Mouse (Mus musculus) hindbrain, embryonic 11.5 days (tissue): ENCODE data around the gene Rrbp1. TPM values are rescaled to one million over a fixed set of nuclear protein-coding genes. Genes with fewer than 3 reads are reported as not detected.

Experiments used
- ATAC-seq: fragments of 200-750 bp; cut with Nextera tagmentation; 2 replicates; pipeline ENCODE4 v1.8.0; 2017; ENCODE audit warnings: mild to moderate bottlenecking, moderate TSS enrichment, moderate library complexity; ENCODE audit not compliant: low FRiP score
- DNase-seq: peaks from one replicate; pipeline ENCODE4 v3.0.0-alpha.2; 2015; ENCODE audit warnings: low spot score
- H3K27ac ChIP-seq: fragments of 300-500 bp; sonication (generic); 2 replicates; pipeline ENCODE4 v1.5.1; 2014; ENCODE audit warnings: mild to moderate bottlenecking, low read depth, low read length
- H3K27me3 ChIP-seq: fragments of 300-500 bp; sonication (generic); 2 replicates; pipeline ENCODE4 v1.6.1; 2014; ENCODE audit warnings: mild to moderate bottlenecking, low read length, moderate library complexity, mixed read lengths; ENCODE audit not compliant: control insufficient read depth, insufficient read depth
- H3K36me3 ChIP-seq: fragments of 300-500 bp; sonication (generic); 2 replicates; pipeline ENCODE4 v1.6.1; 2014; ENCODE audit warnings: mild to moderate bottlenecking, low read length, moderate library complexity, mixed read lengths; ENCODE audit not compliant: control insufficient read depth, insufficient read depth
- H3K4me1 ChIP-seq: fragments of 300-500 bp; sonication (generic); replicated peaks from 2 replicates; pipeline ENCODE4 v1.6.1; 2014; ENCODE audit warnings: low read length, mixed read lengths; ENCODE audit not compliant: control insufficient read depth, insufficient read depth
- H3K4me2 ChIP-seq: fragments of 300-500 bp; sonication (generic); replicated peaks from 2 replicates; pipeline ENCODE4 v1.6.1; 2014; ENCODE audit warnings: mild to moderate bottlenecking, low read depth, low read length
- H3K4me3 ChIP-seq: fragments of 300-500 bp; sonication (generic); 2 replicates; pipeline ENCODE4 v1.5.1; 2014; ENCODE audit warnings: low read depth, low read length
- H3K9ac ChIP-seq: fragments of 300-500 bp; sonication (generic); 2 replicates; pipeline ENCODE4 v1.6.1; 2014; ENCODE audit warnings: low read depth, low read length
- H3K9me3 ChIP-seq: fragments of 300-500 bp; sonication (generic); 2 replicates; pipeline ENCODE4 v1.6.1; 2016; ENCODE audit warnings: low read length; ENCODE audit not compliant: control insufficient read depth
- WGBS: fragments of 180-500 bp; shearing (Covaris S2); extraction: QIAGEN DNeasy Blood & Tissue Kit; methylation state at CpG from one replicate; pipeline ENCODE4 v1.1.7; 2014; 5-methylcytosine and 5-hydroxymethylcytosine counted together
- polyA plus RNA-seq: library from polyadenylated mRNA; unstranded; fragments of >200 nt; fragmentation: Nextera tagmentation; extraction: Ambion mirVana; gene quantifications from 2 replicates; pipeline ENCODE4 v1.2.1, GENCODE M21; 2014

The Rrbp1 gene
- polyA plus RNA-seq, 1 experiment from 2014 or later = 63.9 TPM

DNA sequence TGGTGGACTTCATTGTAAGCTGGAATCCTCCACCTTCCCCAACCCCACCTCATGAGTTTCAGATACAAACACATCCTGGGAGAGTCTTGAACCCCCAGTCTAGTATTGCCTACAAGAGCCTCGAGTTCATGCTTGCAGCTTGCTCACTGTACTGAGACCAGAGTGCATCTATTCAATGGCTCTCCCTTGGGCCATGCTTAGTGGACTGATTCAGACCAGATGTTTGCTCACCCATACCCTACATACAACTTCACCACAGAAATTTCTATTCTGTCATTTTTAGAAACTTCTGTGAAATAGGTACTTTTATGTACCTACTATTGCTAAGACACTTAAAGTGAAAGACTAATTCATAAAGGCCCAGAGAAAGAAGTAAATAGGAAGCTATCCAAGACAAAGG, 18.1 kb downstream of the Rrbp1 start:
- Histone ChIP-seq H3K4me2 (no peak overlapping the region), H3K9ac (no peak overlapping the region), H3K36me3 (no peaks in the 10 kb centered on the region), H3K27ac (no peak overlapping the region), H3K4me1 (no peaks in the 10 kb centered on the region), H3K27me3 (no peaks in the 10 kb centered on the region), H3K4me3 (no peak overlapping the region), H3K9me3 (no peaks in the 10 kb centered on the region)
- DNase-seq = no peak
- 78% methylated on average over 1 of the region's 1 CpGs for WGBS
- no peak for ATAC-seq

DNA sequence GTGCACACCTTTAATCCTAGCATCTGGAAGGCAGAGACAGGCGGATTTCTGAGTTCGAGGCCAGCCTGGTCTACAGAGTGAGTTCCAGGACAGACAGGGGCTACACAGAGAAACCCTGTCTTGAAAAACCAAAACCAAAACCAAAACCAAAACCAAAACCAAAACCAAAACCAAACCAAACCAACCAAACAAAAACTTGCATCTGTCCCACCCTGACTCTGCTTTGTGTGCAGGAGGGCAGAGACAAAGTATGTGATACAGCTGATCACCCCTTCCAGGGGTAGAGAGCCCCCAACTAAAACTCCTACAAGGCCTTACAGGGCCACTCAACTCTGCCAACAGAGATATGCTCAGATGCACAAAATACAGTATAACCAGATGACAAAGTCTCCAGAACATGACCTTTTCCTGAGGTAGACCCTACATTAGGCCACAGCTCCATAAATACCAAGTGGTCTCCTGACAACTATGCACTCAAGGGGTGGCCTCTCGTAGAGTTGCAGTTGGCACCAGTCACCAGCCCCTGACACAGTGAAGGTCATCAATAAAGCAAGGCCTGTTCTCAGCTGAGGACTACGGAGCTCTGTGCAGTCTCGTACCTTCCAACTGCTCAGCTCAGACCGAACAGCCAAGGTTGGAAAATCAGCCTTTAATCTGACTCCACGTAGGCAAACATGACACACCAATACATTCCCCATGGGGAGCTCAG, 18.9 kb downstream of the Rrbp1 start:
- Histone ChIP-seq H3K27me3 (no peaks in the 10 kb centered on the region), H3K27ac (no peak overlapping the region), H3K4me1 (no peaks in the 10 kb centered on the region), H3K4me2 (no peak overlapping the region), H3K9me3 (no peaks in the 10 kb centered on the region), H3K36me3 (no peaks in the 10 kb centered on the region), H3K4me3 (no peak overlapping the region), H3K9ac (no peak overlapping the region)
- ATAC-seq (no peak), DNase-seq (no peak)
- WGBS = 92% methylated on average over 7 of the region's 7 CpGs

DNA sequence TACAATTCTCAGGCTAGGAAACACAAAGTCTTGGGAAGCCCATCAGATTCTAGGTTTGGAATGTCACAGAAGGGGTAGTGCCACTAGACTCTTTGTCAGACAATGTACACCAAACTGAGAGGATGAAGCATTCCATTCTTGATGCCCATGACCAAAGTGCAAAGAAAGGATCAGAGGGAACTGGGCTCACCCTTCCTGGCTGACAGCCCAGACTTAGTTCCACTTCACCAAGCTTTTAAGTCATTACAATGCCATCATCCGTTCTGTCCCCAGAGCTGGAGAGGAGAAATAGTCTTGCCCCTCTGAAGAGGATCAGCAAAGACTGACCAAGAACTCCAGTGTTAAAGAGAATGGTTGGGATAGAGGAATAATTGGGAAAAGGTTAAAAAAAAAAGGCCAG, 20.1 kb downstream of the Rrbp1 start:
- Histone ChIP-seq H3K36me3 (no peaks in the 10 kb centered on the region), H3K4me3 (no peak overlapping the region), H3K27me3 (no peaks in the 10 kb centered on the region), H3K9ac (no peak overlapping the region), H3K4me2 (no peak overlapping the region), H3K9me3 (no peaks in the 10 kb centered on the region), H3K27ac (no peak overlapping the region), H3K4me1 (no peaks in the 10 kb centered on the region)
- WGBS = 63% methylated on average over 1 of the region's 1 CpGs
- ATAC-seq (no peak), DNase-seq (no peak)

DNA sequence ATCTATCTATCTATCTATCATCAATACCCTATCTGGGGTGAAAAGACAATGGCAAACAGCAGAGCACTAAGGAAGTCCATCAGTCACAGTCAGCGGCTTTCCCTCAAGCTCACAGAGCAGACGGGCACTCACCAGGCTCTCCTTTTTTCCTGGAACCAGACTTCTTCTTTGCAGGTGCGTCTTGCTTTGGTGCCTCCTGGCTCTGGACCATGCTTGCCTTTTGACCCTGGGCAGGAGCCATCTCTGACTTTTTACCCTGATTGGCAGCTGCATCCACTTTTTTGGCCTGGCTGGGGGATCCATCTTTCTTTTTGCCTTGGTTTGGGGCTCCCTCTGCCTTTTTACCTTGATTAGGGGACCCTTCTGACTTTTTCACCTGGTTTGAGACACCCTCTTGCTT, 23.0 kb downstream of the Rrbp1 start:
- WGBS = 92% methylated on average over 3 of the region's 3 CpGs
- H3K36me3 ChIP-seq = no peaks in the 10 kb centered on the region
- H3K4me2 ChIP-seq = no peak overlapping the region
- no peak overlapping the region for H3K9ac ChIP-seq
- no peaks in the 10 kb centered on the region for H3K27me3 ChIP-seq
- H3K9me3 ChIP-seq = no peaks in the 10 kb centered on the region
- no peak overlapping the region for H3K4me3 ChIP-seq
- H3K4me1 ChIP-seq = no peaks in the 10 kb centered on the region
- H3K27ac ChIP-seq = no peak overlapping the region
- ATAC-seq (no peak), DNase-seq (no peak)

DNA sequence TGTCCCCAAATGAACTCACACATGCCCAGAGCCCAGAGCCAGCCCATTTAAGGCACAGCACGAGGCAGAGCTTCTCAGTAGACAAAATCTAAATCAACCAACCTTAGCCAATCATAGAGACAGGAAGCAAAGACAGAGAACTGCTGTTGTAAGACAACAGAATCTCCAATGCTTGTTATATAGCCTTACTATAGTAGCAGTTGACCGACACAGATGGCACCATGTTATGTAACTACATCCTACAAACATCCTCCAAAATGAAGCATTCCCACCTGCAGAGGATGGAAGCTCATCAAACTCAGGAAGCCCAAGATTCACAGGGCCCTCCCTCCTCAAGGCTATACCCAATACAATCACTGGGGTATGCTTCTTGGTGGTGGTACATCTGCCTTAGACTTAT, 23.6 kb downstream of the Rrbp1 start:
- no peak for ATAC-seq
- WGBS = 78% methylated on average over 2 of the region's 2 CpGs

DNA sequence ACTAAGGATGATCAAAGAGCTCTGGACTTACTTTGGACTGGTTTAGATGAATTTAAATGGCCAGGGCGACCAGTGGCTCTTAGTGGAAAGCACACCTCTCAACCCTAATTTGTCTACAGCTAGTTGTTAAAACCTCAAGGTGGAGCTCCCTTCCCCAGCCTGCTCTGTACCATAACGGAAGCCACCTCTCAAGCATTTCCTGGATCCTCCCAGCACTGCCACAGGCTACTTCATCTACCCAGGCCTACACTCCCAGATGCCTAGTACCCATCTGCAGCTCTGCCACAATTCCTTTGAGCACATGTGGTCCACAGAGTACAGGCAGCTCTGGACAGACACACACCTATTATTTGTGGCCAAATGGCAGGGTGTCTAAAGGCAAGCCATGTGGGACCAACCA, 27.6 kb downstream of the Rrbp1 start:
- ATAC-seq = no peak
- WGBS = 76% methylated on average over 2 of the region's 2 CpGs
- no peaks in the 10 kb centered on the region for H3K27me3 ChIP-seq

More for the DNA sequence above, 23.6 kb downstream of the Rrbp1 start:
- no peak for DNase-seq
- no peak overlapping the region for H3K27ac ChIP-seq
- no peak overlapping the region for H3K4me2 ChIP-seq
- H3K4me3 ChIP-seq = no peak overlapping the region
- H3K36me3 ChIP-seq = no peaks in the 10 kb centered on the region
- no peak overlapping the region for H3K9ac ChIP-seq
- H3K27me3 ChIP-seq = no peaks in the 10 kb centered on the region
- no peaks in the 10 kb centered on the region for H3K4me1 ChIP-seq
- no peaks in the 10 kb centered on the region for H3K9me3 ChIP-seq

DNA sequence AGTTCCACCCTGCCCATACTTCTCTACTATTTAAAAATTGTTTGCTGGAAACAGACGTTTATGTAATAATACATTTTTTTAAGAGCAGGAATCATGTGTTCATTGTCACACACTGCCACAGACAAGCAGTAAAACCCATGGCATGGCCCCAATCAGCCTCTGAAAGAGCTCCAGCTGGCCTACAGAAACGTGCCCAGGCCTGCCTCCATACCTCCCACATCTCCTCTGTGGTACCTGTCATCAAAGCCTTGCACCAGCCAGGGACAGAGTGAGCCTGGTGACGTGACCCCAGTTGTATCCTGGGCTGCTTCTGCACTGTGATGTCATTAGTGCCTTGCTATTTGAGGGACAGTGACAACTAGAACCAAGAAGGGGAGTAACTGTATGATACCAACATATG, 28.2 kb downstream of the Rrbp1 start:
- H3K27ac ChIP-seq = no peak overlapping the region
- no peak overlapping the region for H3K4me2 ChIP-seq
- no peak overlapping the region for H3K4me3 ChIP-seq
- ATAC-seq (no peak), DNase-seq (no peak)
- H3K27me3 ChIP-seq = no peaks in the 10 kb centered on the region
- WGBS = 64% methylated on average over 3 of the region's 3 CpGs
- H3K9ac ChIP-seq = no peak overlapping the region
- no peaks in the 10 kb centered on the region for H3K36me3 ChIP-seq
- H3K9me3 ChIP-seq = no peaks in the 10 kb centered on the region
- no peaks in the 10 kb centered on the region for H3K4me1 ChIP-seq

More for the DNA sequence above, 27.6 kb downstream of the Rrbp1 start:
- H3K4me3 ChIP-seq = no peak overlapping the region
- H3K4me2 ChIP-seq = no peak overlapping the region
- no peak for DNase-seq
- no peaks in the 10 kb centered on the region for H3K4me1 ChIP-seq
- no peaks in the 10 kb centered on the region for H3K36me3 ChIP-seq
- H3K9ac ChIP-seq = no peak overlapping the region
- H3K9me3 ChIP-seq = no peaks in the 10 kb centered on the region
- no peak overlapping the region for H3K27ac ChIP-seq

DNA sequence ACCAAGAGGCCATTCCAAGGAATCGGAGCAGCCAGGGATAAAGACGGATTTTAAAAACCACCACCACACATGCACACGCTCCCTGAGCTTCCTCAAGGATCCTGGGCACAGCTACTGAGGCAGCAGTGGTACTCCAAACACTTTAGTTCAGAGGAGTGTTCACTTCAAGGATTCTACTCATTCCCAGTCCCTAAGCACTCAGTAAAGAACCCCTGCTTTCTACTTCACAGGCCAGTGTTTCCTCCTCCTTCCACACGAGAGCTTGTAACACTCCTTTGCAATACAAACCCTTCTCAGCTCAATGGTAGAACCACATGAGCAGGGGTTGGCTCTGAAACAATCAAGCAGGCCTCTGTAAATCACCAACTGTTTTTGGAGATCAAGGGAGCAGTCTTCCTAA, 28.9 kb downstream of the Rrbp1 start:
- H3K4me1 ChIP-seq = no peaks in the 10 kb centered on the region
- ATAC-seq = no peak
- DNase-seq = no peak
- H3K9me3 ChIP-seq = no peaks in the 10 kb centered on the region
- H3K27ac ChIP-seq = no peak overlapping the region
- no peak overlapping the region for H3K4me2 ChIP-seq
- no peak overlapping the region for H3K4me3 ChIP-seq
- no peak overlapping the region for H3K9ac ChIP-seq
- 80% methylated on average over 4 of the region's 4 CpGs for WGBS
- H3K27me3 ChIP-seq = no peaks in the 10 kb centered on the region
- no peaks in the 10 kb centered on the region for H3K36me3 ChIP-seq

DNA sequence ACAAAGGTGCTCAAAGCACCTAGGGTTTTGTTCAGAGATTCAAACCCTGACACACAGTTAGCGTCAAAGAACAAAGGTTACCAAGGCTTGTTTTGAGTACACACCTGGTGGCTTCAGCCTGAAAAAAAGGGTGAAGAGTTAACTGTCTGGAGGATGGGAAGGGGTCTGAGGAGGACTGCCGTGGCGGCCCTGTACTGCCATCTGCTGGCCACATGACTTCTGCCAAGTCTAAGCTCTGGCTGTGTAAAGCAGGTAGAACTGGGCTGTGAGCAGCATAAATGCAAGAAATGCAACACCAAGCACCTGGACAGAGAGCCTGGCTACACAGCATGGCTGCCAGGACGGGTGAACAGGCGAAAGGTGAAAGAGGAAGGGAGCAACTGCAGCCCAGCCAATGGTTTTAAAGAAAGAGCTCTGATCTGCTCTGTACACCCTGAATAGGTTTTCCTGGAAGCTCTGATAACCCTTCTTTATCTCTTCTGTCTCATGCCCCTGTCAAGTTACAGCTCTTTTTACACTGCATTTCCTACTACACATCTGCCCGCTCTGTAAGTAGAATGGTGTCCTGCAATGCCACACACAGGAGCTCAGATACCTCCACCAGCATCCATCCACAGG, 30.2 kb downstream of the Rrbp1 start:
- no peaks in the 10 kb centered on the region for H3K27me3 ChIP-seq
- 45% methylated on average over 6 of the region's 6 CpGs for WGBS
- no peak overlapping the region for H3K27ac ChIP-seq
- ATAC-seq = peak; percentile 81
- H3K36me3 ChIP-seq = no peaks in the 10 kb centered on the region
- no peak overlapping the region for H3K4me2 ChIP-seq
- no peaks in the 10 kb centered on the region for H3K4me1 ChIP-seq
- H3K9me3 ChIP-seq = no peaks in the 10 kb centered on the region
- H3K9ac ChIP-seq = no peak overlapping the region
- peak; percentile 82 for DNase-seq
- no peak overlapping the region for H3K4me3 ChIP-seq
